Mouse (Mus musculus) neural tube, embryonic 13.5 days (tissue): Measurements from ENCODE around the gene Atp6v1e2. TPM values are rescaled to one million over a fixed set of nuclear protein-coding genes. Genes with fewer than 3 reads are reported as not detected.

Experiments
- ATAC-seq: fragments of 200-750 bp; cut with Nextera tagmentation; 2 replicates; pipeline ENCODE4 v1.8.0; 2017; ENCODE audit warnings: low read depth, mild to moderate bottlenecking, moderate TSS enrichment, moderate library complexity
- H3K27ac ChIP-seq: fragments of 300-500 bp; sonication (generic); replicated peaks from 2 replicates; pipeline ENCODE4 v1.5.1; 2015; ENCODE audit warnings: moderate library complexity, mild to moderate bottlenecking, inconsistent platforms
- H3K27me3 ChIP-seq: fragments of 300-500 bp; sonication (generic); 2 replicates; pipeline ENCODE4 v1.6.1; 2015; ENCODE audit warnings: mild to moderate bottlenecking, inconsistent platforms
- H3K36me3 ChIP-seq: fragments of 300-500 bp; sonication (generic); 2 replicates; pipeline ENCODE4 v1.6.1; 2015; ENCODE audit warnings: mild to moderate bottlenecking, inconsistent platforms
- H3K4me1 ChIP-seq: fragments of 300-500 bp; sonication (generic); replicated peaks from 2 replicates; pipeline ENCODE4 v1.6.1; 2015; ENCODE audit warnings: inconsistent platforms
- H3K4me2 ChIP-seq: fragments of 300-500 bp; sonication (generic); 2 replicates; pipeline ENCODE4 v1.6.1; 2015; ENCODE audit warnings: inconsistent platforms, mild to moderate bottlenecking, moderate library complexity
- H3K4me3 ChIP-seq: fragments of 300-500 bp; sonication (generic); 2 replicates; pipeline ENCODE4 v1.5.1; 2015; ENCODE audit warnings: mild to moderate bottlenecking, inconsistent platforms
- H3K9ac ChIP-seq: fragments of 300-500 bp; sonication (generic); 2 replicates; pipeline ENCODE4 v1.6.1; 2015; ENCODE audit warnings: moderate library complexity, mild to moderate bottlenecking, inconsistent platforms
- H3K9me3 ChIP-seq: fragments of 300-500 bp; sonication (generic); 2 replicates; pipeline ENCODE4 v1.6.1; 2016; ENCODE audit warnings: inconsistent platforms
- WGBS: fragments of 180-500 bp; shearing (Covaris S2); methylation state at CpG from one replicate; pipeline ENCODE4 v1.1.7; 2015; 5-methylcytosine and 5-hydroxymethylcytosine counted together
- polyA plus RNA-seq: library from polyadenylated mRNA; unstranded; fragments of >200 nt; fragmentation: Nextera tagmentation; extraction: Ambion mirVana; gene quantifications from 2 replicates; pipeline ENCODE4 v1.2.1, GENCODE M21; 2015

The Atp6v1e2 gene
- polyA plus RNA-seq, 1 experiment from 2014 or later: not detected

- Histone ChIP-seq H3K9ac (no peak overlapping the region), H3K36me3 (no peaks in the 10 kb centered on the region), H3K27me3 (no peaks in the 10 kb centered on the region), H3K4me1 (no peaks in the 10 kb centered on the region; the same call in 1 of the 2 replicates), H3K4me2 (no peak overlapping the region), H3K9me3 (no peaks in the 10 kb centered on the region), H3K4me3 (no peak overlapping the region), H3K27ac (no peak overlapping the region)
- WGBS: 90% methylated on average over 6 of the region's 6 CpGs
- ATAC-seq: no peak
Observed at GRCm38 (mm10) chr17:86897486-86898165, 50.1 kb downstream of the Atp6v1e2 start.

- H3K9me3 ChIP-seq: no peaks in the 10 kb centered on the region
- ATAC-seq: no peak
- no peak overlapping the region for H3K4me3 ChIP-seq
- H3K27ac ChIP-seq: no peak overlapping the region
- 84% methylated on average over 4 of the region's 4 CpGs for WGBS
- no peaks in the 10 kb centered on the region for H3K27me3 ChIP-seq
- H3K9ac ChIP-seq: no peak overlapping the region
- no peaks in the 10 kb centered on the region for H3K4me1 ChIP-seq
- no peaks in the 10 kb centered on the region for H3K36me3 ChIP-seq
- no peak overlapping the region for H3K4me2 ChIP-seq
Observed at GRCm38 (mm10) chr17:86895191-86895590, 52.5 kb downstream of the Atp6v1e2 start.

Other genes with a start within 250 kb of the Atp6v1e2 start
- gene Epas1, start 194.2 kb downstream of the Atp6v1e2 start, polyA plus RNA-seq: 5.5 and 5.8 TPM in 2 replicates
- gene Tmem247, start 30.5 kb downstream of the Atp6v1e2 start, polyA plus RNA-seq: not detected in 2 replicates
- gene Rhoq, start 15.2 kb upstream of the Atp6v1e2 start, polyA plus RNA-seq: 8.7 and 10.5 TPM in 2 replicates
- 35.4 and 39.5 TPM in 2 replicates for gene Pigf, start 77.5 kb upstream of the Atp6v1e2 start, polyA plus RNA-seq
- 248 and 258 TPM in 2 replicates for gene Cript, start 77.7 kb upstream of the Atp6v1e2 start, polyA plus RNA-seq
- 14.0 and 15.7 TPM in 2 replicates for gene Socs5, start 159.8 kb upstream of the Atp6v1e2 start, polyA plus RNA-seq